Comparison of ENCODE assay signal across 25 mouse cellular contexts in genomic region chr10:95625300-95625699, GRCm38 (mm10). TPM values are rescaled to one million over a fixed set of nuclear protein-coding genes. Genes with fewer than 3 reads are reported as not detected.
DNase-seq lines count a peak whose midpoint lies in the region; ATAC-seq and TF ChIP-seq lines count a peak whose summit lies in the region.
"Had no signal": no experiment of that assay in that cellular context is flagged by ENCODE, and none has a peak within 500 bp of the region (broad histone marks: within the 10 kb centered on the region; RNA-seq: fewer than 3 reads in every experiment).

No protein-coding gene starts in this region.

- 35% methylated on average over 6 of the region's 6 CpGs for WGBS in intestine, postnatal 0 days
- 56% methylated on average over 6 of the region's 6 CpGs for WGBS in intestine, embryonic 16.5 days

- no peak overlapping the region for H3K9ac ChIP-seq in intestine, postnatal 0 days (ENCODE audit: low read depth, low read length)
- H3K9ac ChIP-seq in intestine, embryonic 16.5 days (ENCODE audit: low read depth, low read length): no peak overlapping the region
- H3K9ac ChIP-seq: embryonic facial prominence, embryonic 12.5 days; forebrain, embryonic 15.5 days; heart, embryonic 12.5 days; hindbrain, embryonic 15.5 days had no signal

- peak; percentile 51 to 69 for DNase-seq in adrenal gland, adult (ENCODE audit: inconsistent age in 2 of 2, low spot score in 1 of 2)
- no peak for DNase-seq in adrenal gland, adult 18-20 months (ENCODE audit: low spot score in 2 of 2)
- peak; percentile 66 for DNase-seq in kidney, adult 9 months
- no peak for DNase-seq in kidney, postnatal 4 days
- peak; percentile 11 to 42 for DNase-seq in lung, adult 18-20 months
- no peak for DNase-seq in lung, postnatal 14 days
- DNase-seq: B cell, adult 2 months; cerebellum, adult 11-12 months; cerebellum, adult 9-10 months; cerebellum, postnatal 25 days; heart, adult 2 months had no signal

- peak overlapping the region; percentile 21; the same call in 1 of the 2 replicates for H3K27ac ChIP-seq in intestine, postnatal 0 days (ENCODE audit: low read depth, low read length)
- no peak overlapping the region for H3K27ac ChIP-seq in intestine, embryonic 16.5 days (ENCODE audit: low read length)
- H3K27ac ChIP-seq: embryonic facial prominence, embryonic 12.5 days; forebrain, embryonic 15.5 days; heart, adult 2 months; hindbrain, embryonic 10.5 days; hindbrain, embryonic 15.5 days had no signal

- no peak for TF ChIP-seq CTCF in intestine, postnatal 0 days (IDR thresholded peaks at IDR 0.05; ENCODE audit: low read depth)

- H3K36me3 ChIP-seq in intestine, postnatal 0 days (ENCODE audit: control insufficient read depth, insufficient read depth): no peaks in the 10 kb centered on the region
- H3K36me3 ChIP-seq in intestine, embryonic 16.5 days (ENCODE audit: control insufficient read depth, insufficient read depth, low read length): no peaks in the 10 kb centered on the region
- H3K36me3 ChIP-seq: embryonic facial prominence, embryonic 12.5 days; forebrain, embryonic 15.5 days; G1E; heart, embryonic 12.5 days; hindbrain, embryonic 10.5 days; hindbrain, embryonic 15.5 days had no signal

- no peak overlapping the region for H3K4me3 ChIP-seq in intestine, postnatal 0 days (ENCODE audit: low read depth, low read length)
- no peak overlapping the region for H3K4me3 ChIP-seq in intestine, embryonic 16.5 days (ENCODE audit: low read length)
- H3K4me3 ChIP-seq: embryonic facial prominence, embryonic 12.5 days; forebrain, embryonic 15.5 days; heart, adult 2 months; heart, embryonic 12.5 days; hindbrain, embryonic 10.5 days; hindbrain, embryonic 15.5 days had no signal

- no peaks in the 10 kb centered on the region for H3K27me3 ChIP-seq in intestine, postnatal 0 days (replicated peaks; ENCODE audit: control insufficient read depth, insufficient read depth, low read length)
- no peaks in the 10 kb centered on the region for H3K27me3 ChIP-seq in intestine, embryonic 16.5 days (replicated peaks; ENCODE audit: control insufficient read depth, insufficient read depth, low read length)
- H3K27me3 ChIP-seq: embryonic facial prominence, embryonic 12.5 days; forebrain, embryonic 15.5 days; heart, embryonic 12.5 days; hindbrain, embryonic 15.5 days had no signal

- no peak overlapping the region for H3K4me2 ChIP-seq in intestine, postnatal 0 days (replicated peaks; ENCODE audit: low read depth)
- no peak overlapping the region for H3K4me2 ChIP-seq in intestine, embryonic 16.5 days (ENCODE audit: low read depth, low read length)
- H3K4me2 ChIP-seq: embryonic facial prominence, embryonic 12.5 days; forebrain, embryonic 15.5 days; heart, embryonic 12.5 days; hindbrain, embryonic 15.5 days had no signal

- H3K9me3 ChIP-seq in intestine, postnatal 0 days (ENCODE audit: control insufficient read depth): no peaks in the 10 kb centered on the region
- H3K9me3 ChIP-seq in intestine, embryonic 16.5 days (ENCODE audit: control insufficient read depth, low read length): no peaks in the 10 kb centered on the region
- H3K9me3 ChIP-seq: embryonic facial prominence, embryonic 12.5 days; forebrain, embryonic 15.5 days; G1E; heart, embryonic 12.5 days; hindbrain, embryonic 10.5 days; hindbrain, embryonic 15.5 days had no signal

- H3K4me1 ChIP-seq in intestine, postnatal 0 days (replicated peaks; ENCODE audit: control insufficient read depth, insufficient read depth, low read length): no peaks in the 10 kb centered on the region
- H3K4me1 ChIP-seq in intestine, embryonic 16.5 days (ENCODE audit: control insufficient read depth, insufficient read depth, low read length): peaks cover 4% of the 10 kb centered on the region
- H3K4me1 ChIP-seq: embryonic facial prominence, embryonic 12.5 days had no signal

- peak; percentile 42 for ATAC-seq in intestine, postnatal 0 days
- ATAC-seq in intestine, embryonic 16.5 days: no peak
- ATAC-seq: CD4-positive, CD25-positive, alpha-beta regulatory T cell, adult 4 months; forebrain, embryonic 15.5 days had no signal

RNA-seq across cellular contexts. Expression of gene Anapc15-ps, which starts 48.0 kb away (rescaled TPM):
- not detected for total RNA-seq in adrenal gland, adult 18-20 months (2021)
- not detected in 2 replicates for polyA plus RNA-seq in intestine, postnatal 0 days (2015; fragmentation: Nextera tagmentation; extraction: Ambion mirVana)
- polyA plus RNA-seq in intestine, embryonic 16.5 days (2015; fragmentation: Nextera tagmentation; extraction: Ambion mirVana): not detected in 2 replicates
- total RNA-seq: gastrocnemius, adult 8-10 months; gastrocnemius, postnatal 4 days; heart, adult 2 months; heart, postnatal 25 days had no signal
- polyA plus RNA-seq: CD4-positive, CD25-positive, alpha-beta regulatory T cell, adult 4 months; cortical plate, adult 2 months; embryonic facial prominence, embryonic 12.5 days; forebrain, embryonic 11.5 days; forebrain, embryonic 15.5 days; G1E; heart, adult 2 months; heart, embryonic 12.5 days; hindbrain, embryonic 10.5 days; hindbrain, embryonic 15.5 days had no signal

Comparison
In these comparisons a context has a peak if more than half of its experiments do, and no peak if none do; other contexts are left out.
1. DNase-seq: peak in adrenal gland, adult (2 of 2), kidney, adult 9 months (single experiment) and lung, adult 18-20 months (2 of 2); none in adrenal gland, adult 18-20 months (0 of 2), kidney, postnatal 4 days (0 of 2) and lung, postnatal 14 days (single experiment).